Mouse (Mus musculus) heart, postnatal 14 days (tissue): ENCODE results near the gene Nus1. TPM values are rescaled to one million over a fixed set of nuclear protein-coding genes. Genes with fewer than 3 reads are reported as not detected.

Source experiments
- total RNA-seq, 2 experiments: library from RNA; stranded (reverse); gene quantifications; 2 replicates each; pipeline ENCODE4 v1.2.3; 2021

The Nus1 gene
- total RNA-seq, 2 experiments from 2014 or later: 27.4 to 31.2 TPM

Other genes starting within 250 kb of the Nus1 start
- gene Ros1, start 222.3 kb upstream of the Nus1 start, total RNA-seq: under 1 TPM in 1 of 2 experiments, not detected in 1; 0.02 TPM
- 1 to 10 TPM; 8.0 to 8.7 TPM for gene Dcbld1, start 183.9 kb upstream of the Nus1 start, total RNA-seq
- gene Gm26741, start 58.8 kb upstream of the Nus1 start, total RNA-seq: not detected
- 10 to 100 TPM; 17.8 to 18.5 TPM for gene Gopc, start 35.4 kb upstream of the Nus1 start, total RNA-seq
- under 1 TPM; 0.22 to 0.69 TPM for gene Nepn, start 28.6 kb upstream of the Nus1 start, total RNA-seq